Mouse (Mus musculus) MEL (cell line): ENCODE measurements around the gene Rassf8. TPM values are rescaled to one million over a fixed set of nuclear protein-coding genes. Genes with fewer than 3 reads are reported as not detected.

Experiments
- DNase-seq: peaks from one replicate; pipeline ENCODE4 v3.0.0; 2011; ENCODE audit warnings: low read depth, low spot score
- H3K27ac ChIP-seq: 2 replicates; pipeline ENCODE4 v1.5.1; 2012; ENCODE audit warnings: low read depth, mild to moderate bottlenecking, control low read depth, low read length, moderate library complexity; ENCODE audit not compliant: control insufficient read depth
- H3K27me3 ChIP-seq, 2 experiments: fragments of 150-350 bp in 1 of 2; sonication (generic) in 1 of 2; 2 replicates each; pipeline ENCODE4 v1.6.1; 2012; ENCODE audit warnings: low read length in 2 of 2, mild to moderate bottlenecking in 2 of 2, improper control_type of control experiment in 1 of 2, moderate library complexity in 1 of 2; ENCODE audit not compliant: insufficient read depth in 2 of 2, control insufficient read depth in 1 of 2
- H3K36me3 ChIP-seq, 2 experiments: 2 replicates each; pipeline ENCODE4 v1.6.1; 2012 to 2014; ENCODE audit warnings: low read length in 2 of 2, improper control_type of control experiment in 1 of 2, inconsistent platforms in 1 of 2, mild to moderate bottlenecking in 1 of 2; ENCODE audit not compliant: insufficient read depth in 2 of 2, control insufficient read depth in 1 of 2
- H3K4me1 ChIP-seq, 2 experiments: fragments of 150-350 bp in 1 of 2; sonication (generic) in 1 of 2; 2 replicates each; pipeline ENCODE4 v1.6.1; 2012; ENCODE audit warnings: low read length in 2 of 2, improper control_type of control experiment in 1 of 2, mild to moderate bottlenecking in 1 of 2; ENCODE audit not compliant: insufficient read depth in 2 of 2, control insufficient read depth in 1 of 2
- H3K4me3 ChIP-seq, 2 experiments: fragments of 150-350 bp in 1 of 2; sonication (generic) in 1 of 2; 2 replicates each; pipeline ENCODE4 v1.5.1; 2012; ENCODE audit warnings: low read depth in 2 of 2, low read length in 2 of 2, mild to moderate bottlenecking in 2 of 2, moderate library complexity in 2 of 2, control low read depth in 1 of 2, improper control_type of control experiment in 1 of 2; ENCODE audit not compliant: control insufficient read depth in 1 of 2, insufficient read depth in 1 of 2
- H3K79me2 ChIP-seq: 2 replicates; pipeline ENCODE4 v1.6.1; 2012; ENCODE audit warnings: mild to moderate bottlenecking, low read length, moderate library complexity; ENCODE audit not compliant: control insufficient read depth, poor library complexity, insufficient read depth
- H3K9ac ChIP-seq: 2 replicates; pipeline ENCODE4 v1.6.1; 2012; ENCODE audit warnings: low read depth, mild to moderate bottlenecking, control low read depth, low read length, moderate library complexity; ENCODE audit not compliant: control insufficient read depth, poor library complexity, severe bottlenecking
- H3K9me3 ChIP-seq: fragments of 150-350 bp; sonication (generic); replicated peaks from 2 replicates; pipeline ENCODE4 v1.6.1; 2012; ENCODE audit warnings: mild to moderate bottlenecking, low read length, improper control_type of control experiment, moderate library complexity; ENCODE audit not compliant: insufficient read depth
- BHLHE40 ChIP-seq: IDR thresholded peaks from 2 replicates; pipeline ENCODE4 v1.6.1; 2012; ENCODE audit warnings: low read depth, mild to moderate bottlenecking, inconsistent platforms, low read length, improper control_type of control experiment, borderline replicate concordance
- CTCF ChIP-seq, 3 experiments: IDR thresholded peaks in 2 of 3; conservative IDR thresholded peaks in 1 of 3; 2 replicates each; pipeline ENCODE4 v1.5.1; 2011 to 2012; ENCODE audit warnings: low read length in 3 of 3, low read depth in 2 of 3, mild to moderate bottlenecking in 2 of 3, improper control_type of control experiment in 1 of 3, inconsistent platforms in 1 of 3, mixed read lengths in 1 of 3, moderate library complexity in 1 of 3; ENCODE audit not compliant: control insufficient read depth in 1 of 3, insufficient read depth in 1 of 3, poor library complexity in 1 of 3, severe bottlenecking in 1 of 3
- E2F4 ChIP-seq: IDR thresholded peaks from 2 replicates; pipeline ENCODE4 v1.6.1; 2011; ENCODE audit warnings: low read depth, low read length, improper control_type of control experiment, borderline replicate concordance
- ELF1 ChIP-seq: IDR thresholded peaks from 2 replicates; pipeline ENCODE4 v1.6.1; 2014; ENCODE audit warnings: low read depth, mild to moderate bottlenecking, inconsistent platforms, low read length, improper control_type of control experiment, moderate library complexity
- EP300 ChIP-seq, 2 experiments: IDR thresholded peaks; 2 replicates each; pipeline ENCODE4 v1.6.1; 2011; ENCODE audit warnings: improper control_type of control experiment in 2 of 2, low read length in 2 of 2, low read depth in 1 of 2, mild to moderate bottlenecking in 1 of 2
- ETS1 ChIP-seq: IDR thresholded peaks from 2 replicates; pipeline ENCODE4 v1.6.1; 2012; ENCODE audit warnings: low read depth, mild to moderate bottlenecking, inconsistent platforms, low read length, improper control_type of control experiment, moderate library complexity
- GATA1 ChIP-seq: IDR thresholded peaks from 2 replicates; pipeline ENCODE4 v1.6.1; 2011; ENCODE audit warnings: low read depth, low read length, improper control_type of control experiment
- HCFC1 ChIP-seq: IDR thresholded peaks from 2 replicates; pipeline ENCODE4 v1.6.1; 2012; ENCODE audit warnings: low read depth, mild to moderate bottlenecking, inconsistent platforms, low read length, improper control_type of control experiment, moderate library complexity
- JUND ChIP-seq: IDR thresholded peaks from 2 replicates; pipeline ENCODE4 v1.6.1; 2011; ENCODE audit warnings: low read depth, mild to moderate bottlenecking, improper control_type of control experiment, low read length
- MAFK ChIP-seq: IDR thresholded peaks from 2 replicates; pipeline ENCODE4 v1.6.1; 2011; ENCODE audit warnings: low read depth, mild to moderate bottlenecking, low read length, improper control_type of control experiment, borderline replicate concordance
- MEF2A ChIP-seq: IDR thresholded peaks from 2 replicates; pipeline ENCODE4 v1.6.1; 2014; ENCODE audit warnings: low read depth, mild to moderate bottlenecking, inconsistent platforms, low read length, improper control_type of control experiment; ENCODE audit not compliant: poor library complexity, insufficient replicate concordance, severe bottlenecking; ENCODE audit errors: extremely low read depth
- MXI1 ChIP-seq: IDR thresholded peaks from 2 replicates; pipeline ENCODE4 v1.6.1; 2011; ENCODE audit warnings: mild to moderate bottlenecking, low read depth, low read length, improper control_type of control experiment
- MYB ChIP-seq: IDR thresholded peaks from 2 replicates; pipeline ENCODE4 v1.6.1; 2011; ENCODE audit warnings: mild to moderate bottlenecking, low read depth, low read length, improper control_type of control experiment
- NRF1 ChIP-seq: IDR thresholded peaks from 2 replicates; pipeline ENCODE4 v1.6.1; 2014; ENCODE audit warnings: low read depth, mild to moderate bottlenecking, inconsistent platforms, low read length, improper control_type of control experiment, moderate library complexity; ENCODE audit not compliant: poor library complexity, insufficient read depth, severe bottlenecking
- RCOR1 ChIP-seq: IDR thresholded peaks from 2 replicates; pipeline ENCODE4 v1.6.1; 2012; ENCODE audit warnings: low read depth, mild to moderate bottlenecking, inconsistent platforms, low read length, improper control_type of control experiment
- SIN3A ChIP-seq: IDR thresholded peaks from 2 replicates; pipeline ENCODE4 v1.6.1; 2012; ENCODE audit warnings: low read length, improper control_type of control experiment, inconsistent platforms
- SMC3 ChIP-seq: IDR thresholded peaks from 2 replicates; pipeline ENCODE4 v1.6.1; 2011; ENCODE audit warnings: low read depth, low read length, improper control_type of control experiment
- UBTF ChIP-seq: IDR thresholded peaks from 2 replicates; pipeline ENCODE4 v1.6.1; 2012; ENCODE audit warnings: low read depth, mild to moderate bottlenecking, inconsistent platforms, low read length, improper control_type of control experiment, moderate library complexity, borderline replicate concordance; ENCODE audit not compliant: insufficient read depth
- ZKSCAN1 ChIP-seq: IDR thresholded peaks from 2 replicates; pipeline ENCODE4 v1.6.1; 2012; ENCODE audit warnings: low read depth, mild to moderate bottlenecking, inconsistent platforms, low read length, improper control_type of control experiment, moderate library complexity
- ZMIZ1 ChIP-seq: IDR thresholded peaks from 2 replicates; pipeline ENCODE4 v1.6.1; 2012; ENCODE audit warnings: low read depth, mild to moderate bottlenecking, inconsistent platforms, low read length, improper control_type of control experiment, moderate library complexity
- ZNF384 ChIP-seq: IDR thresholded peaks from 2 replicates; pipeline ENCODE4 v1.6.1; 2012; ENCODE audit warnings: low read depth, mild to moderate bottlenecking, inconsistent platforms, low read length, improper control_type of control experiment
- polyA plus RNA-seq, 2 experiments: library from polyadenylated mRNA; stranded (reverse) in 1 of 2; unstranded in 1 of 2; fragments of >175 nt in 1 of 2; fragments of >200 nt in 1 of 2; gene quantifications; 2 replicates each; pipeline versions ENCODE4 v1.2.1 to v1.2.4; 2012; ENCODE audit warnings: low replicate concordance in 2 of 2, low read depth in 1 of 2; ENCODE audit not compliant: insufficient read length in 2 of 2, insufficient read depth in 1 of 2, missing spikeins in 1 of 2
- total RNA-seq: library from RNA; depleted of rRNA; stranded (reverse); fragments of 300-350 nt; gene quantifications from 2 replicates; pipeline ENCODE4 v1.2.3, GENCODE M21; 2012

Rassf8 gene
- total and polyA plus RNA-seq, 3 experiments: not detected

DNA sequence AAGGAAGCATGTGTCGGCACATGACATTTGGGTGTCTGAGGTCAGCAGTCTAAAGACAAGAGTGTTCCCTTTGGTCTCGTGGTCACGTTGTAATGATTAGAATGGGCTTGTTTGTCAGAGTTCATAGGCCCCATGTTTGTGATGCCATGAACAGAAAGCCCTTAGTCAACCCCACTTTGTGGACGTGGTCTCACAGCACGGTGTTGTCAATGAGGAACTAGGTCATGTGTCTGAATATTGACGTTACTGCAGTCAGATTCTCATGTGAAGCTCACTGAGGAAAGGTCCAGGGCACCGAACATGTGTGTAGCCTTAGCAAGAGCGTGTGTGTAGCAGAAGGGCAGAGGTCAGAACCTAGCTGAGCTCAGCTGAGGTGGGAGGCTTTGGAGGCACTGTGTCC is 56.3 kb downstream of the Rassf8 start:
- Histone ChIP-seq H3K36me3 (no peaks in the 10 kb centered on the region), H3K79me2 (no peaks in the 10 kb centered on the region), H3K27me3 (no peaks in the 10 kb centered on the region), H3K4me1 (no peaks in the 10 kb centered on the region; a peak in 1 of 4 replicates), H3K27ac (no peak overlapping the region), H3K9ac (no peak overlapping the region), H3K9me3 (no peaks in the 10 kb centered on the region), H3K4me3 (no peak overlapping the region)
- TF ChIP-seq RCOR1: no peak
- TF ChIP-seq MEF2A: no peak
- TF ChIP-seq GATA1: no peak
- no peak for TF ChIP-seq ZMIZ1
- no peak for TF ChIP-seq BHLHE40
- no peak for TF ChIP-seq ELF1
- TF ChIP-seq JUND: no peak
- no peak for TF ChIP-seq MAFK
- no peak for TF ChIP-seq ETS1
- no peak for TF ChIP-seq SIN3A
- no peak for TF ChIP-seq ZNF384
- DNase-seq: no peak

DNA sequence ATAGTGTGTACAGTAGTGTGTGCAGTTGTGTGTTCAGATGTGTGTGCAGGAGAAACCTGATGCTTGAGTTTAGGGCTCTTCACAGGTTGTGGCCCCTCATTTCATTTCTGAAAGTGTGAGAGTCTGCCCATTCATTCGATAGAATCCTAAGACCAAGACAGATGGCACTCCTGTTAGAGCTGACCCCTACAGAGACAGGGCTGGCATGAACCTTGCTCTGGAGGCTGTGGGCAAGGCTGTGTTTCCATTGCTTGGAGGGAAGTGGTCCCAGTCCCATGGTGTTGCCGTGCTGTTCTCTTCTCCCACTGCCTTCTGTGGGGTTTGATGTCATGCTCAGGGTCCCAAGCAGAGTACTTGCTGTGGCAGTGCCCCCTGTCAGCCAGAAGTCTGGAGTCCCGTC is 57.7 kb downstream of the Rassf8 start:
- Histone ChIP-seq H3K36me3 (no peaks in the 10 kb centered on the region), H3K79me2 (no peaks in the 10 kb centered on the region), H3K27ac (no peak overlapping the region), H3K9ac (no peak overlapping the region), H3K9me3 (no peaks in the 10 kb centered on the region), H3K4me1 (no peaks in the 10 kb centered on the region; a peak in 1 of 4 replicates), H3K27me3 (no peaks in the 10 kb centered on the region), H3K4me3 (no peak overlapping the region)
- DNase-seq: no peak
- TF ChIP-seq ETS1 (no peak), CTCF (IDR thresholded peaks at IDR 0.05 in 2 of 3, conservative IDR thresholded peaks at IDR 0.05 in 1 of 3; ENCODE audit: control insufficient read depth in 1 of 3, insufficient read depth in 1 of 3, low read depth in 2 of 3, low read length in 3 of 3, poor library complexity in 1 of 3, severe bottlenecking in 1 of 3) (no peak), NRF1 (no peak), ZKSCAN1 (no peak), HCFC1 (no peak), E2F4 (no peak), SIN3A (no peak), UBTF (no peak), ELF1 (no peak), EP300 (IDR thresholded peaks at IDR 0.05; ENCODE audit: low read depth in 1 of 2, low read length in 2 of 2) (no peak), MYB (no peak), JUND (no peak), MXI1 (no peak), SMC3 (no peak)
